Mouse (Mus musculus) hindbrain, embryonic 14.5 days (tissue): Measurements from ENCODE around the gene Ctnnbip1. TPM values are rescaled to one million over a fixed set of nuclear protein-coding genes. Genes with fewer than 3 reads are reported as not detected.

Experiments
- ATAC-seq: fragments of 200-750 bp; cut with Nextera tagmentation; 2 replicates; pipeline ENCODE4 v1.8.0; 2017; ENCODE audit warnings: moderate number of reproducible peaks, mild to moderate bottlenecking, moderate TSS enrichment, moderate library complexity; ENCODE audit not compliant: low FRiP score
- DNase-seq: peaks from one replicate; pipeline ENCODE4 v3.0.0-alpha.2; 2015; ENCODE audit warnings: low spot score
- H3K27ac ChIP-seq: fragments of 300-500 bp; sonication (generic); 2 replicates; pipeline ENCODE4 v1.5.1; 2014; ENCODE audit warnings: mild to moderate bottlenecking, moderate library complexity
- H3K27me3 ChIP-seq: fragments of 300-500 bp; sonication (generic); 2 replicates; pipeline ENCODE4 v1.6.1; 2014; ENCODE audit warnings: mild to moderate bottlenecking, low read length, mixed read lengths; ENCODE audit not compliant: control insufficient read depth, insufficient read depth
- H3K36me3 ChIP-seq: fragments of 300-500 bp; sonication (generic); replicated peaks from 2 replicates; pipeline ENCODE4 v1.6.1; 2014; ENCODE audit not compliant: control insufficient read depth, insufficient read depth
- H3K4me1 ChIP-seq: fragments of 300-500 bp; sonication (generic); replicated peaks from 2 replicates; pipeline ENCODE4 v1.6.1; 2014; ENCODE audit warnings: antibody characterized with exemption, low read length, mixed read lengths; ENCODE audit not compliant: control insufficient read depth, insufficient read depth
- H3K4me2 ChIP-seq: fragments of 300-500 bp; sonication (generic); replicated peaks from 2 replicates; pipeline ENCODE4 v1.6.1; 2014; ENCODE audit warnings: mild to moderate bottlenecking, moderate library complexity
- H3K4me3 ChIP-seq: fragments of 300-500 bp; sonication (generic); replicated peaks from 2 replicates; pipeline ENCODE4 v1.5.1; 2014; ENCODE audit warnings: mild to moderate bottlenecking, low read length
- H3K9ac ChIP-seq: fragments of 300-500 bp; sonication (generic); 2 replicates; pipeline ENCODE4 v1.6.1; 2014
- H3K9me3 ChIP-seq: fragments of 300-500 bp; sonication (generic); 2 replicates; pipeline ENCODE4 v1.6.1; 2016; ENCODE audit warnings: low read length; ENCODE audit not compliant: control insufficient read depth
- WGBS: fragments of 180-500 bp; shearing (Covaris S2); extraction: QIAGEN DNeasy Blood & Tissue Kit; methylation state at CpG from one replicate; pipeline ENCODE4 v1.1.7; 2014; 5-methylcytosine and 5-hydroxymethylcytosine counted together
- polyA plus RNA-seq: library from polyadenylated mRNA; unstranded; fragments of >200 nt; fragmentation: Nextera tagmentation; extraction: Ambion mirVana; gene quantifications from 2 replicates; pipeline ENCODE4 v1.2.1, GENCODE M21; 2014

Ctnnbip1 gene
- polyA plus RNA-seq, 1 experiment from 2014 or later, result 99.0 TPM

DNA sequence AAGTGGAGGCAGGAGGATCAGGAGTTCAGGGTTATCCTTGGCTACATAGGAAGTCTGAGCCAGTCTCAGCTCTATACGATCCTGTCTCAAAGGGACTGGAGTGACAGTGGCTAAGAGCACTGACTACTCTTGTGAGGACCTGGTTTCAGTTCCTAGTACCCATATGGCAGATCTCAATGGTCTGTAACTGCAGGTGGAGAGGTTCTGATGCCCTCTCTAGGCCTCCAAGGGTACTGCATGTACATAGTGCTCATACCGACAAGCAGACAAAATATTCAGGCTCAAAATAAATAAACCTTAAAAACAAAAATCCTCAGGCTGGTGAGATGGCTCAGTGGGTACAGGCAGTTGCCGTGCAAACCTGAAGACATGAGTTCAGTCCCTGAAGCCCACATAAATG is 26.9 kb upstream of the Ctnnbip1 start:
- H3K27me3 ChIP-seq, result no peaks in the 10 kb centered on the region
- H3K27ac ChIP-seq, result no peak overlapping the region
- DNase-seq (no peak), ATAC-seq (no peak)
- no peaks in the 10 kb centered on the region for H3K9me3 ChIP-seq
- H3K36me3 ChIP-seq, result peaks cover 94% of the 10 kb centered on the region
- 98% methylated on average over 3 of the region's 3 CpGs for WGBS
- no peak overlapping the region for H3K4me2 ChIP-seq
- H3K9ac ChIP-seq, result no peak overlapping the region
- peaks cover 7% of the 10 kb centered on the region for H3K4me1 ChIP-seq
- H3K4me3 ChIP-seq, result no peak overlapping the region

DNA sequence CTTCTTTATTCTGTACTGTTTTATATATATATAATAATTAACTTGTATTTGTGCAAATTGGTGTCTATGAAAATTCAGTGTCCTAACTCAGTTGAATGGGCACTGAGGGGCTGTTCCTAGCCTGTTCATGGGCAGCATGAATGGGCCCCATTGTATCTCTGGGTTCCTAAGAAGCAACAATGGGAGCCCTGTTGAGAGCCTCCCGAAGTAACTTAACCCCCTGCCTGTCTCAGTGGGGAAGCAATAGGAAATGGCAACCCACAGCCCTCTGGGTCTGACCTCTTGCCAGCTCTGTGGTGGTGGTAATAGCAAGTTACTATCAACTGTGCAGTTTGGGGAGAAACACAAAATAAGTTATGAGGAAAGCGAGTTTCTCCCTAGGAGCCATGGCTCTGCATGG is 21.4 kb upstream of the Ctnnbip1 start:
- Histone ChIP-seq H3K4me1 (no peaks in the 10 kb centered on the region), H3K9ac (no peak overlapping the region), H3K27me3 (no peaks in the 10 kb centered on the region), H3K4me2 (no peak overlapping the region), H3K36me3 (peaks cover 83% of the 10 kb centered on the region), H3K4me3 (no peak overlapping the region), H3K9me3 (no peaks in the 10 kb centered on the region), H3K27ac (peak overlapping the region; percentile 75)
- 5% methylated on average over 2 of the region's 2 CpGs for WGBS
- DNase-seq (no peak), ATAC-seq (peak; percentile 62; the same call in 1 of the 2 replicates)

GRCm38 (mm10) chr4:149498901-149499300 is 19.1 kb upstream of the Ctnnbip1 start:
- H3K36me3 ChIP-seq, result peaks cover 70% of the 10 kb centered on the region
- 90% methylated on average over 8 of the region's 8 CpGs for WGBS
- no peak for DNase-seq

DNA sequence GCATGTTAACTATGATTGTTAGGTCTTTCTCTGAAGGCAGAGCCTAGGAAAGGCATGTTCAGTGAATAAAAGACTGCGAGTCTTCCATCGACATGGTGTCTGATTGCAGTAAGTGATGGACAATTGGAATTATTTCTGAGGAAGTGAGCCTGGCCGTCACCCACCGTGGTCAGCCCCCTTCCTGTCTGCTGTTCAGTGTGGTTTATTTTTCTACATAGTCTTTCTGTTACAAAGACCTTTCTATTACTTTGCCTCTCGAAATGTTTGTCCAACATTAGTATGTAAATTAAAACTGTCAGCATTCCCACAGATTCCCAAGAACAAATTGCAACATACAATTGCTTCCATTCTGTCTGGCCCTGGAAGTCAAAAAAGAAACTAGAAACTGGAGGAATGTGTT is 18.2 kb upstream of the Ctnnbip1 start:
- Histone ChIP-seq H3K9ac (no peak overlapping the region), H3K9me3 (no peaks in the 10 kb centered on the region), H3K36me3 (peaks cover 61% of the 10 kb centered on the region), H3K27me3 (no peaks in the 10 kb centered on the region), H3K4me3 (no peak overlapping the region), H3K4me2 (no peak overlapping the region), H3K27ac (no peak overlapping the region), H3K4me1 (no peaks in the 10 kb centered on the region)
- no peak for DNase-seq
- ATAC-seq, result no peak
- 72% methylated on average over 5 of the region's 5 CpGs for WGBS

More at GRCm38 (mm10) chr4:149498901-149499300, 19.1 kb upstream of the Ctnnbip1 start:
- Histone ChIP-seq H3K9ac (no peak overlapping the region), H3K27me3 (no peaks in the 10 kb centered on the region), H3K27ac (no peak overlapping the region), H3K4me1 (no peaks in the 10 kb centered on the region), H3K4me2 (no peak overlapping the region), H3K4me3 (no peak overlapping the region), H3K9me3 (no peaks in the 10 kb centered on the region)
- no peak for ATAC-seq

DNA sequence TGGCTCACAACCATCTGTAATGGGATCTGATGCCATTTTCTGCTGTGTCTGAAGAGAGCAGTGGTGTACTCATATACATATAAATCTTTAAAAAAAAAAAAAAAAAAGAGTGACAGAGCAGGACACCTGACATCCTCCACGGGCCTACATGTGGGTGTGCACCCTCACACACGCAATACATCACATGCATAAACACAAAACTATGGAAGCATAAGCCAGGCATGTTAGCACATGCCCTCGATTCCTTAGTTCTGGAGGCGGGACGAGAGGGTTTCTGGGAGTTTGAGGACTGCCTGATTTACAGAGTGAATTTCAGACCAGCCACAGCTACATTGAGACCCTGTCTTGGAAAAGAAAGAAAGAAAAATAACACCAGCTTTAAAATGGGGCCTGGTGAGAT is 13.7 kb upstream of the Ctnnbip1 start:
- Histone ChIP-seq H3K9me3 (no peaks in the 10 kb centered on the region), H3K9ac (no peak overlapping the region), H3K27me3 (no peaks in the 10 kb centered on the region), H3K4me2 (no peak overlapping the region), H3K4me1 (no peaks in the 10 kb centered on the region), H3K36me3 (peaks cover 23% of the 10 kb centered on the region), H3K4me3 (no peak overlapping the region), H3K27ac (0 out of 2 replicates have a peak overlapping the region, but pooled peaks have one; percentile 20)
- ATAC-seq (no peak), DNase-seq (no peak)
- 87% methylated on average over 5 of the region's 5 CpGs for WGBS

DNA sequence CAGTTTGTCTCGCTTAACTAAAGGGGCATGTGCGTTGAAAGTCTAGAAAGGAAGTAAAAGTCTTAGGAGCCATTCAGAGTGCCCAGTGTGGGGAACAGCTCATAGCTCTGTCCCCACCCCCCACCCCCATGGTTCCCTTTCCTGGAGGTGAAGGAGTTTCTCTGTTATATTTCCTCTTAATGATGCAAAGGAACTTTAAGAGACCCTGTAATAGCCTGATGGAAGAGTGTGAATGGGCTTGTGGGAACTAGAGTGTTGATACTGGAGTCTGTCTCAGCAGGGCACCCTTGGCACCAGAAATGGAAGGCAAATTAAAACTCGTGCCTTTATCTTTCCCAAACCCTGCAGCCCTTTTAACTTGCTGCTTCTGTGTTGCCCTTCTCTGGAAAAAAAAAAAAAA is 13.2 kb upstream of the Ctnnbip1 start:
- 33% methylated on average over 3 of the region's 3 CpGs for WGBS
- Histone ChIP-seq H3K27ac (0 out of 2 replicates have a peak overlapping the region, but pooled peaks have one; percentile 20), H3K4me2 (no peak overlapping the region), H3K27me3 (no peaks in the 10 kb centered on the region), H3K9ac (no peak overlapping the region), H3K9me3 (no peaks in the 10 kb centered on the region), H3K4me3 (no peak overlapping the region), H3K36me3 (peaks cover 18% of the 10 kb centered on the region), H3K4me1 (no peaks in the 10 kb centered on the region)
- DNase-seq (no peak), ATAC-seq (no peak)

DNA sequence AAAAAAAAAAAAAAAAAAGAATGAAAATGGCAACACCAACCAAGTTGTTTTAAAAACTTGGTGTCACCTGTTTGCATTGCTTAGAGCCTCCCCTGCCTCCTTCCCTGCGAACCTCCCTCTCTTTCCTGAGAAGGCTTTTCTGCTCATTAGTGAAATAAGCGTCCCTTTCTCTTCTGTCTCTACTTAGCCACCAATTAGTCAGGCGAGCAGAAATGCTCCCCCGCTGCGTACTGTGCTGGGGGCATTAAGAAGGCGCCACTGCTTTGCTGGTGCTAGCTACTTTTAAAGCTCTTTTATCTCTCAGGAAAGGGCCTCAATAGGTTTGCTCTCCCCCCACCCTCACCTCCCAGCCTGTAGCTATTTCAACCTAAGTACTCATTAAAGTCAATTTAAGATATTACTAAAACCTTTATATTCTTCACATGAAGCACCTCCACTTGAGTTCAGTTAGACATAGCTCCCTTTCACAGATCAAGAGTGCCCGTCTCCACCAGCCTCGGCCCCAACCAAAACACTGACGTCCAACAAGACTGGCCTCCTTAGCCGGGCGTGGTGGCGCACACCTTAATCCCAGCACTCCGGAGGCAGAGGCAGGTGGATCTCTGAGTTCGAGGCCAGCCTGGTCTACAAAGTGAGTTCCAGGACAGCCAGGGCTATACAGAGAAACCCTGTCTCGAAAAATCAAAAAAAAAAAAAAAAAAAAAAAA is 12.6 kb upstream of the Ctnnbip1 start:
- WGBS, result 62% methylated on average over 14 of the region's 15 CpGs
- ATAC-seq, result no peak
- no peak overlapping the region for H3K9ac ChIP-seq

DNA sequence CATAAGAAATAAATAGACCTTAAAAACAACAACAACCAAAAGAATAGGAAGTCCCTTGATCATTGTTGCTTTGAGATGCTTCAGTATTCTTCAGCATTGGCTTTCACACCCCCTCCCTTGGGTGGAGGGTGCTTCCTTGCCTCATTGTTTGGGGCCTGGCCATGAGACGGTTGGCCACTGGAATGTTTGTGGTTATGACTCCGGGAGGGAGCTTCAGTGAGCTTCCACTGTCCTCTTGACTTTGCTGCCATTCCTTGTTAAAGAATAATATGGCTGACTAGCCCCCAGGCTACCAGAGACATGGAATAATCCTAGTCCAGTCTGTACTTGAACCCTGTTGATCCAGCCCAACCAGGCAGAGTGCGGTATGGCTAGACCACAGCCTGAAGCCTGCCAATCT is 11.1 kb upstream of the Ctnnbip1 start:
- Histone ChIP-seq H3K9ac (no peak overlapping the region), H3K4me2 (no peak overlapping the region), H3K4me1 (no peaks in the 10 kb centered on the region), H3K9me3 (no peaks in the 10 kb centered on the region), H3K4me3 (no peak overlapping the region), H3K36me3 (peaks cover 8% of the 10 kb centered on the region; the same call in 1 of the 2 replicates), H3K27me3 (no peaks in the 10 kb centered on the region), H3K27ac (no peak overlapping the region)
- WGBS, result 80% methylated on average over 3 of the region's 3 CpGs
- DNase-seq, result no peak
- no peak for ATAC-seq

More for the DNA sequence above, 12.6 kb upstream of the Ctnnbip1 start:
- no peaks in the 10 kb centered on the region for H3K9me3 ChIP-seq
- H3K27me3 ChIP-seq, result no peaks in the 10 kb centered on the region
- no peak overlapping the region for H3K4me2 ChIP-seq
- peaks cover 13% of the 10 kb centered on the region for H3K36me3 ChIP-seq
- no peak overlapping the region for H3K27ac ChIP-seq
- no peaks in the 10 kb centered on the region for H3K4me1 ChIP-seq
- no peak for DNase-seq
- H3K4me3 ChIP-seq, result no peak overlapping the region

GRCm38 (mm10) chr4:149511221-149511646 is 6.8 kb upstream of the Ctnnbip1 start:
- 36% methylated on average over 6 of the region's 6 CpGs for WGBS
- no peaks in the 10 kb centered on the region for H3K36me3 ChIP-seq
- H3K27me3 ChIP-seq, result no peaks in the 10 kb centered on the region
- H3K4me1 ChIP-seq, result no peaks in the 10 kb centered on the region
- H3K27ac ChIP-seq, result no peak overlapping the region
- ATAC-seq (no peak), DNase-seq (no peak)
- no peak overlapping the region for H3K4me2 ChIP-seq
- H3K9me3 ChIP-seq, result no peaks in the 10 kb centered on the region
- no peak overlapping the region for H3K4me3 ChIP-seq
- H3K9ac ChIP-seq, result no peak overlapping the region
